ENCODE assay signal across 21 mouse cellular contexts in the genomic region with DNA sequence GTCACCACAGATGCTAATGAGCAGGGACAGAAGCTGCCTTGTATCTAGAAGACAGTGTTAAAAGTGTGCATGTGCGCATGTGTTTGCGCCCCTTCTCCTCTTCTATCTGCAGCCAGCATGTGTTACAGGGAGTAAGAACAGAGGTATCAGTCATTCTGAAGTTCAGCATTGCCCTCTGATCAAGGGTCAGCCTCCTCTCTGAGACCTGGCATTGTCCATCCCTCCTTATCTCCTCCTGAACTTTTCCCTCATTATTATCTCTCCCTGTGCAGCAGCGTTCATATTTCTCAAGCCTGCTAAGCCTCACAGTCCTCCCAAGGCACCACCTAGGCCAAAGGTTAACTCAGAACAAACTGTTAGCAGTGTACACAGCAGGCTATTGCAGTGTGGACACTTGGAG. TPM values are rescaled to one million over a fixed set of nuclear protein-coding genes. Genes with fewer than 3 reads are reported as not detected.
DNase-seq lines count a peak whose midpoint lies in the region; ATAC-seq and TF ChIP-seq lines count a peak whose summit lies in the region.
"Had no signal": no experiment of that assay in that cellular context is flagged by ENCODE, and none has a peak within 500 bp of the region (broad histone marks: within the 10 kb centered on the region; RNA-seq: fewer than 3 reads in every experiment).

No protein-coding gene starts in this region.

- H3K4me1 ChIP-seq in liver, embryonic 16.5 days (ENCODE audit: control insufficient read depth, low read depth, low read length): peaks cover 12% of the 10 kb centered on the region
- no peaks in the 10 kb centered on the region for H3K4me1 ChIP-seq in stomach, postnatal 0 days (replicated peaks; ENCODE audit: control insufficient read depth, insufficient read depth)
- H3K4me1 ChIP-seq: embryonic facial prominence, embryonic 13.5 days; hindbrain, embryonic 13.5 days; neural tube, embryonic 15.5 days had no signal

- H3K27ac ChIP-seq in liver, embryonic 16.5 days (ENCODE audit: low read length): peak overlapping the region; percentile 47
- no peak overlapping the region for H3K27ac ChIP-seq in stomach, postnatal 0 days (replicated peaks)
- H3K27ac ChIP-seq: embryonic facial prominence, embryonic 13.5 days; heart, adult 2 months; hindbrain, embryonic 13.5 days; neural tube, embryonic 15.5 days had no signal

- WGBS in large intestine, adult 2 months: 56% methylated on average over 3 of the region's 3 CpGs
- 28% methylated on average over 3 of the region's 3 CpGs for WGBS in liver, embryonic 16.5 days (ENCODE audit: insufficient replicate concordance)
- WGBS in stomach, postnatal 0 days: 67% methylated on average over 3 of the region's 3 CpGs

- TF ChIP-seq EP300 in stomach, postnatal 0 days (optimal IDR thresholded peaks at IDR 0.05): no peak

- no peak overlapping the region for H3K4me2 ChIP-seq in liver, embryonic 16.5 days (ENCODE audit: low read depth, low read length)
- no peak overlapping the region for H3K4me2 ChIP-seq in stomach, postnatal 0 days (replicated peaks; ENCODE audit: low read depth)
- H3K4me2 ChIP-seq: embryonic facial prominence, embryonic 13.5 days; hindbrain, embryonic 13.5 days; lung, embryonic 14.5 days; neural tube, embryonic 15.5 days had no signal

- TF ChIP-seq CTCF in stomach, postnatal 0 days (IDR thresholded peaks at IDR 0.05; ENCODE audit: low read depth): no peak

- no peaks in the 10 kb centered on the region for H3K27me3 ChIP-seq in liver, embryonic 16.5 days (ENCODE audit: control insufficient read depth, insufficient read depth, low read depth, low read length)
- no peaks in the 10 kb centered on the region for H3K27me3 ChIP-seq in stomach, postnatal 0 days (ENCODE audit: control insufficient read depth, insufficient read depth, low read length)
- H3K27me3 ChIP-seq: embryonic facial prominence, embryonic 13.5 days; hindbrain, embryonic 13.5 days; neural tube, embryonic 15.5 days had no signal

- ATAC-seq in erythroblast, adult 5-6 weeks (replicated peaks; ENCODE audit: low FRiP score, poor library complexity, severe bottlenecking): peak; percentile 50
- peak; percentile 94 for ATAC-seq in liver, embryonic 16.5 days (ENCODE audit: low read depth)
- ATAC-seq in stomach, postnatal 0 days (ENCODE audit: low FRiP score, low TSS enrichment): peak; percentile 89
- no peak for ATAC-seq in frontal cortex, adult (ENCODE audit: low TSS enrichment)

- H3K9me3 ChIP-seq in liver, embryonic 16.5 days (replicated peaks; ENCODE audit: control insufficient read depth, low read length): no peaks in the 10 kb centered on the region
- H3K9me3 ChIP-seq in stomach, postnatal 0 days (ENCODE audit: control insufficient read depth, low read length): no peaks in the 10 kb centered on the region
- H3K9me3 ChIP-seq: embryonic facial prominence, embryonic 13.5 days; hindbrain, embryonic 13.5 days; neural tube, embryonic 15.5 days had no signal

- DNase-seq in large intestine, adult 2 months (ENCODE audit: low read depth, low spot score): peak; percentile 60
- DNase-seq in stomach, postnatal 0 days (ENCODE audit: low spot score): peak; percentile 31
- DNase-seq in urinary bladder, adult 2 months (ENCODE audit: low spot score): no peak
- no peak for DNase-seq in retina, embryonic 14.5 days (ENCODE audit: low spot score)
- DNase-seq: adrenal gland, postnatal 36 days; cerebellum, adult 8-10 months; gastrocnemius, postnatal 14 days; heart, adult 2 months; kidney, adult 18-20 months; left cerebral cortex, postnatal 4 days; lung, embryonic 14.5 days; lung, postnatal 4 days; midbrain, embryonic 14.5 days; thymus, postnatal 14 days had no signal

- no peak overlapping the region for H3K9ac ChIP-seq in liver, embryonic 16.5 days (ENCODE audit: low read depth, low read length)
- no peak overlapping the region for H3K9ac ChIP-seq in stomach, postnatal 0 days (ENCODE audit: low read length)
- H3K9ac ChIP-seq: embryonic facial prominence, embryonic 13.5 days; hindbrain, embryonic 13.5 days; lung, embryonic 14.5 days; neural tube, embryonic 15.5 days had no signal

- no peaks in the 10 kb centered on the region for H3K36me3 ChIP-seq in liver, embryonic 16.5 days (ENCODE audit: control insufficient read depth, insufficient read depth)
- H3K36me3 ChIP-seq in stomach, postnatal 0 days (ENCODE audit: control insufficient read depth, insufficient read depth, low read length): no peaks in the 10 kb centered on the region

- H3K4me3 ChIP-seq in liver, embryonic 16.5 days (ENCODE audit: low read depth, low read length): no peak overlapping the region
- no peak overlapping the region for H3K4me3 ChIP-seq in stomach, postnatal 0 days (ENCODE audit: low read depth, low read length)
- H3K4me3 ChIP-seq: embryonic facial prominence, embryonic 13.5 days; heart, adult 2 months; hindbrain, embryonic 13.5 days; myocyte; neural tube, embryonic 15.5 days had no signal

RNA-seq across cellular contexts. Expression of gene Pmm2, which starts 33.7 kb away (rescaled TPM):
- 27.2 and 40.7 TPM in 2 replicates for total RNA-seq in erythroblast, adult 5-6 weeks (2015; ENCODE audit: low replicate concordance)
- 52.6 and 60.8 TPM in 2 replicates for total RNA-seq in erythroblast, adult 5-6 weeks (2017; ENCODE audit: low replicate concordance)
- polyA plus RNA-seq in large intestine, adult 2 months (2012; rRNA removed): 241 and 248 TPM in 2 replicates
- 29.5 and 30.1 TPM in 2 replicates for polyA plus RNA-seq in liver, embryonic 16.5 days (2015; fragmentation: Nextera tagmentation; extraction: Ambion mirVana)
- polyA plus RNA-seq in stomach, postnatal 0 days (2015; fragmentation: Nextera tagmentation; extraction: Ambion mirVana): 74.2 and 74.9 TPM in 2 replicates
- polyA plus RNA-seq in urinary bladder, adult 2 months (2012; rRNA removed): 51.1 and 52.1 TPM in 2 replicates

RNA-seq across cellular contexts. Expression of gene Tmem186, which starts 33.7 kb away (rescaled TPM):
- total RNA-seq in erythroblast, adult 5-6 weeks (2015; ENCODE audit: low replicate concordance): 4.2 and 6.7 TPM in 2 replicates
- total RNA-seq in erythroblast, adult 5-6 weeks (2017; ENCODE audit: low replicate concordance): 1.8 and 5.6 TPM in 2 replicates
- polyA plus RNA-seq in large intestine, adult 2 months (2012; rRNA removed): 11.7 and 16.1 TPM in 2 replicates
- 8.9 and 9.7 TPM in 2 replicates for polyA plus RNA-seq in liver, embryonic 16.5 days (2015; fragmentation: Nextera tagmentation; extraction: Ambion mirVana)
- polyA plus RNA-seq in stomach, postnatal 0 days (2015; fragmentation: Nextera tagmentation; extraction: Ambion mirVana): 11.1 and 11.8 TPM in 2 replicates
- polyA plus RNA-seq in urinary bladder, adult 2 months (2012; rRNA removed): 12.3 and 13.7 TPM in 2 replicates

Comparison
In these comparisons a context has a peak if more than half of its experiments do, and no peak if none do; other contexts are left out.
1. DNase-seq: peak in large intestine, adult 2 months (single experiment) and stomach, postnatal 0 days (single experiment); none in urinary bladder, adult 2 months (single experiment) and retina, embryonic 14.5 days (single experiment).